13 mouse cellular contexts compared by ENCODE assay signal in the genomic region with DNA sequence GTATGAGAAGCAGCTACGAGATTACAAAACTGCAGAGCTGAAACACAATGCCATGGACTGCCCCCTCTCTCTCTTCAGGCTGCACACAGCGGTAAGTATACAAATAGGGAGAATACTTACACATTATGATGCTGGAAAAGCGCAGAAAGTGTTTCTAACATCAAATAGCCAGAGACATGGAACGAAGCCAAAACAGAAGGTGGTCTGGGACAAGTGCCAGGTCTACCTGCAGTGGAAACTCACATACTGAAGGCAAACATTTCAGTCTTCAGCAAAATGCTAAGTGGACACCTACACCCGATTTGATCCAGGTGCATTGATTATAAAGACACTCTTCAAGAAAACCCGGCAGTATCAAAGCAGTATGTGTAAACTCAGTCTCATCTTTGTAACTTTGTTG.
DNase-seq lines count a peak whose midpoint lies in the region; ATAC-seq and TF ChIP-seq lines count a peak whose summit lies in the region.
"Had no signal": no experiment of that assay in that cellular context is flagged by ENCODE, and none has a peak within 500 bp of the region (broad histone marks: within the 10 kb centered on the region; RNA-seq: fewer than 3 reads in every experiment).

No protein-coding gene starts in this region.

- TF ChIP-seq EP300 in liver, postnatal 0 days (IDR thresholded peaks at IDR 0.05; ENCODE audit: low read depth), result no peak

- no peak for ATAC-seq in liver, postnatal 0 days
- ATAC-seq in liver, embryonic 12.5 days, result no peak
- ATAC-seq: intestine, postnatal 0 days had no signal

- no peak overlapping the region for H3K4me3 ChIP-seq in liver, postnatal 0 days (ENCODE audit: low read depth, low read length)
- H3K4me3 ChIP-seq in liver, embryonic 12.5 days, result no peak overlapping the region
- H3K4me3 ChIP-seq: heart, embryonic 12.5 days had no signal

- H3K4me2 ChIP-seq in liver, postnatal 0 days (ENCODE audit: low read depth, low read length), result no peak overlapping the region
- no peak overlapping the region for H3K4me2 ChIP-seq in liver, embryonic 12.5 days
- H3K4me2 ChIP-seq: heart, embryonic 12.5 days had no signal

- no peak overlapping the region for H3K9ac ChIP-seq in liver, postnatal 0 days (replicated peaks)
- H3K9ac ChIP-seq in liver, embryonic 12.5 days, result no peak overlapping the region
- H3K9ac ChIP-seq: heart, embryonic 12.5 days had no signal

- no peaks in the 10 kb centered on the region for H3K27me3 ChIP-seq in liver, postnatal 0 days (ENCODE audit: insufficient read depth, low read length)
- H3K27me3 ChIP-seq in liver, embryonic 12.5 days (replicated peaks), result no peaks in the 10 kb centered on the region
- H3K27me3 ChIP-seq: heart, embryonic 12.5 days had no signal

- H3K27ac ChIP-seq in liver, postnatal 0 days (ENCODE audit: low read depth), result no peak overlapping the region
- no peak overlapping the region for H3K27ac ChIP-seq in liver, embryonic 12.5 days

- no peaks in the 10 kb centered on the region for H3K9me3 ChIP-seq in liver, postnatal 0 days (ENCODE audit: low read length)
- no peaks in the 10 kb centered on the region for H3K9me3 ChIP-seq in liver, embryonic 12.5 days (replicated peaks)
- H3K9me3 ChIP-seq: heart, embryonic 12.5 days had no signal

- TF ChIP-seq CTCF in liver, postnatal 0 days (IDR thresholded peaks at IDR 0.05; ENCODE audit: low read depth), result no peak

- WGBS in liver, postnatal 0 days (ENCODE audit: insufficient replicate concordance), result 67% methylated on average over 6 of the region's 6 CpGs
- 81% methylated on average over 6 of the region's 6 CpGs for WGBS in liver, embryonic 12.5 days (ENCODE audit: insufficient replicate concordance)

- peak; percentile 44 for DNase-seq in cerebellum, adult 8-10 months
- no peak for DNase-seq in cerebellum, postnatal 4 days (ENCODE audit: low spot score in 2 of 2)
- peak; percentile 38 for DNase-seq in liver, postnatal 0 days
- peak; percentile 46 to 52 for DNase-seq in lung, adult 18-20 months
- peak; percentile 48 to 49 for DNase-seq in lung, postnatal 4 days
- no peak for DNase-seq in right cerebral cortex, adult 18-20 months
- no peak for DNase-seq in testis, postnatal 14 days (ENCODE audit: low spot score)
- DNase-seq: adrenal gland, adult 8-10 months; gastrocnemius, postnatal 25 days; thymus, adult 18-20 months had no signal

- H3K4me1 ChIP-seq in liver, postnatal 0 days (ENCODE audit: insufficient read depth), result no peaks in the 10 kb centered on the region
- peaks cover 6% of the 10 kb centered on the region for H3K4me1 ChIP-seq in liver, embryonic 12.5 days

- no peaks in the 10 kb centered on the region for H3K36me3 ChIP-seq in liver, postnatal 0 days (replicated peaks; ENCODE audit: insufficient read depth, low read length)
- peaks cover 16% of the 10 kb centered on the region; the same call in 1 of the 2 replicates for H3K36me3 ChIP-seq in liver, embryonic 12.5 days
- H3K36me3 ChIP-seq: heart, embryonic 12.5 days had no signal

Comparison
In these comparisons a context has a peak if more than half of its experiments do, and no peak if none do; other contexts are left out.
1. DNase-seq: peak in cerebellum, adult 8-10 months (single experiment), liver, postnatal 0 days (single experiment), lung, adult 18-20 months (2 of 2) and lung, postnatal 4 days (2 of 2); none in cerebellum, postnatal 4 days (0 of 2), right cerebral cortex, adult 18-20 months (single experiment) and testis, postnatal 14 days (single experiment).